Mouse (Mus musculus): Measurements from ENCODE around the gene Mkks. TPM values are rescaled to one million over a fixed set of nuclear protein-coding genes. Genes with fewer than 3 reads are reported as not detected.

Gene Mkks
- 4.2 to 9.2 TPM (median 6.6 TPM) in 4 replicates for total RNA-seq (2023)

DNA sequence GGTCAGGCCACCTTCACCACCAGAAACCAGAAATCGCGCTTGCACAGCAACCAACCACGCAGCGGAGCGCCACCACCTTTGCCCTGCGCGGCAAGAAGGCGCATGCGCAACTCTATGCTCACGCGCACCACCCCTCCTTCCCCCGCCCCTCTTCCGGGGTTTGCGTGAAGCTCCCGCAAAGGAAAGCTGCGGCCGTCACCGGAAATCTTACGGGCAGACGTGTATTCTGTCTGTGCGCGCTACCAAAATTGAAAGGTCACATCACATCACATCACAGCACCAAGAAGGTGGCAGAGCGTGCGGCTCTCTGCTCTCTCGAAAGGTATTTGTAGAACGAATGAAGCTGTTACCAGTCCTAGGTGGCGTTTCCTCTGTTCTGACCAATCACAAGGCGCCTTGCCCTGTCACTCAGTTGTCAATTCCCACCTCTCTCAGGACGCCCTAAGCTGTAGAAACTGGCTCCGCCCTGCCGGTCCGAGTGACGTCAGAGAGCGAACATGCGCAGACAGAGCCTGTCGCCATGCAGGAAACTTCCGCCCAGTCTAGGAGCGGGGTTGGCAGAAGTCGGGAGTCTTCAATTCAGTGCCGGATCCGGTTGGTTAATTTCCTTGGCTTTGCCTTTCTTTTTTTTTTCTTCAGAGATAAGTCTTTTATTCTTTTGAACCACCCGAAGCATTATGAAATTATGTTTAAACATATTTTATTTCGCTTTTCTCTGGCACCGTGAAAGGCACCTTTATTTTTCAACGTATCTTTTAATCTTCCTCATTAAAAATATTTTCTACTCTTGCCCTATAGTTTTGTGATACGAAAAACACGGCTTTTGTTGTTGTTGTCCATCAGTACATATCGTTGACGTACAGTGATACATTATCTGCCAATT is at the start of gene Mkks, which contains the start of the genes Slx4ip and AL731706.1:
Gene Mkks (minus strand): TSS at position 322 of the 883 bp plus-strand sequence.
Gene Slx4ip (plus strand): TSS at position 151 of the 883 bp plus-strand sequence.
Gene AL731706.1 (minus strand): TSS at position 322 of the 883 bp plus-strand sequence.

DNA sequence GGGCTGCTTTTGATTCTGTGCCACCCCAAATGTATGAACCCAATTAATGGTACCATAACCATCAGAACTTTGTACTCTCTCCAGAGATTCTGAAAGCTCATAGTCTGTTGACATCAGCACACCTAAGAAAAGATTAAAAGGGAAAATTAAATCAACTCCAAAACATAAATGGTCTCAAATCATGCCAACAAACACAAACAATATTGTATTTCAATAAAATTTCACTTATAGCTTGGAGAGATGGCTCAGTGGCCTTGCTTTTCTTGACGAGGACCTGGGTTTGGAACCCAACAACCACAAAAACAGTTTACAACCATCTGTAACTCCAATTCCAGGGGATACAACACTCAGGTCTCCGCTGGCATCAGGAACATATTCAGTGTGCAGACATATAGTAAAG is 5.6 kb downstream of the Mkks start, which contains the start of gene AL731706.2:
Gene AL731706.2 (minus strand): TSS at position 101 of the 400 bp plus-strand sequence.

Other genes with a start within 250 kb of the Mkks start
- not detected in 4 replicates for gene Snap25, start 177.9 kb downstream of the Mkks start, total RNA-seq (2023)
- 14.3 to 25.2 TPM in 2 of 4 replicates, not detected in the others for gene AL731706.2, start 5.7 kb downstream of the Mkks start, total RNA-seq (2023)
- gene Slx4ip, start 171 bp downstream of the Mkks start, total RNA-seq (2023): 7.5 to 10.1 TPM (median 9.2 TPM) in 4 replicates
- gene AL731706.1, start within 50 bp of the Mkks start, total RNA-seq (2023): 7.0 to 8.5 TPM (median 7.3 TPM) in 4 replicates
- gene Jag1, start 225.3 kb upstream of the Mkks start, total RNA-seq (2023): 0.13 TPM in 1 of 4 replicates, not detected in the others